Mouse (Mus musculus) neutrophil, adult 83 days (primary cell): Measurements from ENCODE around the gene Lactb. TPM values are rescaled to one million over a fixed set of nuclear protein-coding genes. Genes with fewer than 3 reads are reported as not detected.

Experiments used
- total RNA-seq, 2 experiments: library from RNA; stranded (reverse); gene quantifications; one replicate each; pipeline ENCODE4 v1.2.4; 2023

The Lactb gene
- total RNA-seq = 10 to 100 TPM; 15.5 to 15.7 TPM

GRCm38 (mm10) chr9:66975239-66975645 lies at the start of gene Lactb:
Gene Lactb (minus strand): TSS chr9:66975484.

GRCm38 (mm10) chr9:66945647-66946641 lies 29.3 kb downstream of the Lactb start, which contains the start of gene Rps27l:
Gene Rps27l (plus strand): TSS chr9:66946086.

GRCm38 (mm10) chr9:66919382-66919971 lies 55.8 kb downstream of the Lactb start, which contains the start of gene Rab8b:
Gene Rab8b (minus strand): TSS chr9:66919687.

Other genes with a start within 250 kb of the Lactb start
- gene Aph1b, start 180.0 kb downstream of the Lactb start, total RNA-seq = 10 to 100 TPM; 30.4 to 30.7 TPM
- under 1 TPM in 1 of 2 experiments, not detected in 1; 0.26 TPM for gene Gm10647, start 178.4 kb downstream of the Lactb start, total RNA-seq
- 10 to 100 TPM in 1 of 2 experiments, 1 to 10 TPM in 1; 9.0 to 10.7 TPM for gene Aph1c, start 140.8 kb downstream of the Lactb start, total RNA-seq
- 10 to 100 TPM; 76.1 to 87.0 TPM for gene Rab8b, start 55.8 kb downstream of the Lactb start, total RNA-seq
- gene Rps27l, start 29.4 kb downstream of the Lactb start, total RNA-seq = 100 to 1,000 TPM in 1 of 2 experiments, 10 to 100 TPM in 1; 96.0 to 109 TPM
- gene Tpm1, start 73.9 kb upstream of the Lactb start, total RNA-seq = 10 to 100 TPM; 18.6 to 20.3 TPM